Mouse (Mus musculus) CD8-positive naive resting alpha-beta T cell, adult 57 days (primary cell): ENCODE measurements around the gene Szrd1. TPM values are rescaled to one million over a fixed set of nuclear protein-coding genes. Genes with fewer than 3 reads are reported as not detected.

Experiments used
- total RNA-seq: library from RNA; stranded (reverse); gene quantifications from one replicate; pipeline ENCODE4 v1.2.4, GENCODE M21; 2023

The Szrd1 gene
- 97.7 TPM for total RNA-seq

DNA sequence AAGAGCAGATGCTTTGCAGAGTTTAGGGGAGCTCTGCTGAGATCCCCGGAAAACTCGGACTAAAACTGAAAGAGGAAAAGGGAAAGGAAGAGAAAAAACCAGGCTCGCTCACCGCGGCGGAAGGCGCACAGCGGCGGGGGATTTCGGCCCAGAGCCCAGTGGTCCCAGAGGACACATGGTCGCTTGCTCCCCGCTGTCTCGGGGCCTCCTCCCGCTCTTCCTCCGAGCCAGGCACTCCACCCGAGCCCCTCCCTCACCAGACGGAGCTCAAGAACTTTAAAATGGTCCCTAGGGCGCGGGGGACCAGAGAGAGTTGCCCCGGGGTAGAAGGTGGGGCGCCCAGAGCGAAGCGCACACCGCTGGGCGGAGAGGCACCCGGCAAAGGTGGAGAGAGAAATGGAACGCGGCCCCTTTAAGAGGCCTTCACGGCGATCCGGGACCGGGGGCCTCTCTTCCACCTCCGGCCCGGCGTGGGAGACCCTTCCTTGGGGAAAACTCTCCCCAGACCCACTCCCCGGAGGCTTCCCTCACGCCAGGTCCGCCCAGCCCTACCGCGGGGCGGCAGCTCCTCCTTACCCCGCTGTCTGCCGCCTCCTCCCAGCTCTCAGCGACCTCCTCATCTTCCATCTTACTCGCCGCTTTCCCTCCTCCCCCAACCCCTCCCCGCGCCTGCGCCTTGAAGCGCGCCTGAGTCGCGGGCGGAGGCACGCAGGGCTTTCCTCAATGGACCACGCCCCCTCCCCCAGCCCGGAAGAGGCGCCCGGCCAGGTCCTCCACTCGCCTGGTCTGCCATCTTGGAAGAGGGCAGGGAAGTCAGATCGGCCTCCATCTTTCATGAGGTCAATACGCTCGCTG, at the start of gene Szrd1:
Szrd1 (minus strand) TSS at position 660 of the 855 bp plus-strand sequence.

GRCm38 (mm10) chr4:141147112-141148008, 7.8 kb upstream of the Szrd1 start, which contains the start of gene Fbxo42:
TSS of gene Fbxo42 (plus strand) at chr4:141147913.

GRCm38 (mm10) chr4:141088033-141088432, 51.5 kb downstream of the Szrd1 start, which contains the start of gene Spata21:
TSS of gene Spata21 (plus strand) at chr4:141088333.

DNA sequence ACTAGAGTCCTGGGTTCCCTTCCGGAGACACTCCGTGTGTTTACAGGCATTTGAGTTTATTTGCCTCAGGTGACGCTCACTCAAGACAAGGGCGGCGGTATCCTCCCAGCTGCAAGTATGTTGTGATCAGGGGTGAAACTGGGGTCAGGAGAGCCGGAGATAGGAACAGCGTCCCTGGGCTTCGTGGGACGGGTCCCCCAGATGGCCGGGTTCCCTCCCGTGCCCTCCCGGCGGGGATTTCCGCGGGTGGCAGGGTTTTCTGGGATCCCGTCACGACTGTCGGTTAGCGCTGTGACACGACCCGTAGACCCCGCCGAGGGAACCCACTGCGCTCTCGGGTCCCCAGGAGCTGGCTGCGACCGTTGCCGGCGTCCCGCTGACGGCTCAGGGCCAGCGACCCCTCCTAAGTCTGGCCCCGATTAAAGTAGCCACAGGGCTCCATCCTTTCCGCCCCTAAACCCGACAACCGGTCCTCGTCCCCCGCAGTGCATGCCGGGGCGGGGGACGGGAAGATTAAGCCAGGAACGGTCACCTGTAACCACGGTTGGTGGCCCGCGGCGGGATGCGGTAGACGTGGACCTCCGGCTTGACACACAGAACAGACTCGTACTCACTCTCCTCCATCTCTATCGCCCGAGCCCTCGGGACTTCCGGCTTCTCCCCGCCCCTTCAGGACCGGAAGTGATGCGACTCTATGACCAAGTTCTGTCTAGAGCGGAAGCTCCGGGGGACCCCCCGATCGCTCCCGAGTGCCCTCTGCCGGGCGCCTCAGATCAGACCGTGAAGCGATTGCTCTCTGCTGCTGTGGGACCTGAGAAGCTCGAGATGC, 61.7 kb downstream of the Szrd1 start, which contains the start of gene Necap2:
Necap2 (minus strand) TSS at position 677 of the 829 bp plus-strand sequence.

Other genes with a start within 250 kb of the Szrd1 start
- 42.4 TPM for gene Padi2, start 233.4 kb downstream of the Szrd1 start, total RNA-seq
- gene Sdhb, start 178.6 kb downstream of the Szrd1 start, total RNA-seq, result 84.0 TPM
- 31.8 TPM for gene Atp13a2, start 152.9 kb downstream of the Szrd1 start, total RNA-seq
- gene Mfap2, start 129.4 kb downstream of the Szrd1 start, total RNA-seq, result not detected
- gene Crocc, start 79.2 kb downstream of the Szrd1 start, total RNA-seq, result 13.7 TPM
- 69.7 TPM for gene Necap2, start 61.4 kb downstream of the Szrd1 start, total RNA-seq
- gene Spata21, start 51.4 kb downstream of the Szrd1 start, total RNA-seq, result not detected
- gene Fbxo42, start 8.1 kb upstream of the Szrd1 start, total RNA-seq, result 21.5 TPM
- gene Rsg1, start 74.2 kb upstream of the Szrd1 start, total RNA-seq, result 2.3 TPM
- gene Arhgef19, start 99.7 kb upstream of the Szrd1 start, total RNA-seq, result not detected
- 1.2 TPM for gene Epha2, start 161.5 kb upstream of the Szrd1 start, total RNA-seq
- not detected for gene Fam131c, start 228.4 kb upstream of the Szrd1 start, total RNA-seq